17 mouse cellular contexts compared by ENCODE assay signal in the genomic region with DNA sequence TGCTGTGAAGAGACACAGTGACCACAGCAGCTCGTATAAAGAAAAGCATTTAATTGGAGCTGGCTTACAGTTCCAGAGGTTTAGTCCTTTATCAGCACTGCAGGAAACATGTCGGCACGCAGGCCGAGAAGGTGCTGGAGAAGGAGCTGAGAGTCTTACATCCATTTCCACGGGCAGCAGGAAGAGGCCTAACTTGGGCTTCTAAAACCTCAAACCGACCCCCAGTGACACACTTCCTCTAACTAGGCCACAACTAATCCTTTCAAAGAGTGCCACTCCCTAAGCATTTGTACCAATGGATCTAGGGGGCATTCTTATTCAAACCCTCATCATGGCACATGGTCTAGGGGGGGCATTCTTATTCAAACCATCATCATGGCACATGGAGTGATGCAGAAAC.
"Had no signal": no experiment of that assay in that cellular context is flagged by ENCODE, and none has a peak within 500 bp of the region (broad histone marks: within the 10 kb centered on the region; RNA-seq: fewer than 3 reads in every experiment).

No protein-coding gene starts in this region.

- H3K4me3 ChIP-seq: left cerebral cortex, adult 2 months; limb, embryonic 10.5 days; liver, embryonic 15.5 days; megakaryocyte, embryonic 14.5 days; midbrain, embryonic 13.5 days; neural tube, embryonic 15.5 days had no signal

- DNase-seq: kidney, adult 18-20 months; kidney, postnatal 14 days; lung, adult 2 months; lung, postnatal 36 days; right cerebral cortex, adult 18-20 months; right cerebral cortex, postnatal 4 days; spleen, adult 18-20 months; thymus, adult 18-20 months; thymus, postnatal 36 days had no signal

- H3K36me3 ChIP-seq: limb, embryonic 10.5 days; liver, embryonic 15.5 days; midbrain, embryonic 13.5 days; neural tube, embryonic 15.5 days had no signal

- H3K4me2 ChIP-seq: liver, embryonic 11.5 days; liver, embryonic 15.5 days; midbrain, embryonic 13.5 days; neural tube, embryonic 15.5 days had no signal

- H3K27me3 ChIP-seq: liver, embryonic 15.5 days; midbrain, embryonic 13.5 days; neural tube, embryonic 15.5 days had no signal

- ATAC-seq: lung, postnatal 0 days; midbrain, embryonic 13.5 days had no signal
